In genomic region chr16:90629121-90629930, GRCm38 (mm10) we compare ENCODE assay signal across 8 mouse cellular contexts.
DNase-seq lines count a peak whose midpoint lies in the region; ATAC-seq and TF ChIP-seq lines count a peak whose summit lies in the region.

No protein-coding gene starts in this region.

- H3K4me3 ChIP-seq in heart, adult 2 months, result no peak overlapping the region
- H3K4me3 ChIP-seq in intestine, embryonic 16.5 days (ENCODE audit: low read length), result no peak overlapping the region
- H3K4me3 ChIP-seq in midbrain, embryonic 13.5 days (replicated peaks), result no peak overlapping the region

- H3K36me3 ChIP-seq in heart, adult 2 months (ENCODE audit: control insufficient read depth, insufficient read depth, low read length), result no peaks in the 10 kb centered on the region
- H3K36me3 ChIP-seq in intestine, embryonic 16.5 days (ENCODE audit: control insufficient read depth, insufficient read depth, low read length), result no peaks in the 10 kb centered on the region
- H3K36me3 ChIP-seq in midbrain, embryonic 13.5 days, result no peaks in the 10 kb centered on the region

- peak; percentile 83 for DNase-seq in NIH3T3 (ENCODE audit: low read depth)
- peak; percentile 78 for DNase-seq in embryo, embryonic 11 days
- DNase-seq in heart, adult 2 months, result peak; percentile 16 to 34
- no peak for DNase-seq in layer of hippocampus, adult 18-20 months (ENCODE audit: low spot score in 2 of 2)
- no peak for DNase-seq in spleen, postnatal 10 days (ENCODE audit: low spot score in 2 of 2)
- no peak for DNase-seq in ovary, postnatal 36 days (ENCODE audit: low spot score)

- H3K79me2 ChIP-seq in heart, adult 2 months (replicated peaks; ENCODE audit: control insufficient read depth, insufficient read depth, low read length), result no peaks in the 10 kb centered on the region

- H3K9ac ChIP-seq in heart, adult 2 months (ENCODE audit: low read depth, low read length), result no peak overlapping the region
- 0 out of 2 replicates have a peak overlapping the region, but pooled peaks have one; percentile 0 for H3K9ac ChIP-seq in intestine, embryonic 16.5 days (ENCODE audit: low read depth, low read length)
- H3K9ac ChIP-seq in midbrain, embryonic 13.5 days (replicated peaks), result 0 out of 2 replicates have a peak overlapping the region, but pooled peaks have one; percentile 17

- H3K4me2 ChIP-seq in intestine, embryonic 16.5 days (ENCODE audit: low read depth, low read length), result no peak overlapping the region
- no peak overlapping the region; the same call in 1 of the 2 replicates for H3K4me2 ChIP-seq in midbrain, embryonic 13.5 days (replicated peaks)

- peak overlapping the region; percentile 73 for H3K27ac ChIP-seq in heart, adult 2 months
- peak overlapping the region; percentile 74 for H3K27ac ChIP-seq in intestine, embryonic 16.5 days (ENCODE audit: low read length)
- peak overlapping the region; percentile 27; the same call in 1 of the 2 replicates for H3K27ac ChIP-seq in midbrain, embryonic 13.5 days

- 0 out of 2 replicates have a peak, but pooled peaks cover 2% of the 10 kb centered on the region for H3K27me3 ChIP-seq in heart, adult 2 months (ENCODE audit: control insufficient read depth, insufficient read depth, low read length)
- no peaks in the 10 kb centered on the region for H3K27me3 ChIP-seq in intestine, embryonic 16.5 days (replicated peaks; ENCODE audit: control insufficient read depth, insufficient read depth, low read length)
- no peaks in the 10 kb centered on the region for H3K27me3 ChIP-seq in midbrain, embryonic 13.5 days

- intact Hi-C loops in heart, adult 2 months (cut with DNase I), result no loop called here

- no peaks in the 10 kb centered on the region for H3K9me3 ChIP-seq in intestine, embryonic 16.5 days (ENCODE audit: control insufficient read depth, low read length)
- peaks cover 3% of the 10 kb centered on the region; the same call in 1 of the 2 replicates for H3K9me3 ChIP-seq in midbrain, embryonic 13.5 days

- TF ChIP-seq EP300 in heart, adult 2 months (IDR thresholded peaks at IDR 0.05; ENCODE audit: insufficient read depth, low read depth, low read length), result 0 out of 2 replicates have a peak, but pooled peaks have one; percentile 21

- peak; percentile 38; the same call in 1 of the 2 replicates for TF ChIP-seq POLR2A in heart, adult 2 months (IDR thresholded peaks at IDR 0.05; ENCODE audit: insufficient read depth, low read depth, low read length)

- ATAC-seq in intestine, embryonic 16.5 days, result peak; percentile 39
- ATAC-seq in midbrain, embryonic 13.5 days, result peak; percentile 71

- peaks cover 9% of the 10 kb centered on the region for H3K4me1 ChIP-seq in heart, adult 2 months (ENCODE audit: control insufficient read depth, insufficient read depth, low read length)
- H3K4me1 ChIP-seq in intestine, embryonic 16.5 days (ENCODE audit: control insufficient read depth, insufficient read depth, low read length), result peaks cover 27% of the 10 kb centered on the region
- H3K4me1 ChIP-seq in midbrain, embryonic 13.5 days (replicated peaks), result peaks cover 18% of the 10 kb centered on the region

- TF ChIP-seq CTCF in heart, adult 2 months (IDR thresholded peaks at IDR 0.05), result no peak

- WGBS in heart, adult 2 months, result 13% methylated on average over 19 of the region's 19 CpGs
- WGBS in intestine, embryonic 16.5 days, result 27% methylated on average over 19 of the region's 19 CpGs
- WGBS in midbrain, embryonic 13.5 days, result 36% methylated on average over 19 of the region's 19 CpGs

Comparison
In these comparisons a context has a peak if more than half of its experiments do, and no peak if none do; other contexts are left out.
1. DNase-seq: peak in NIH3T3 (single experiment), embryo, embryonic 11 days (single experiment) and heart, adult 2 months (2 of 2); none in layer of hippocampus, adult 18-20 months (0 of 2), spleen, postnatal 10 days (0 of 2) and ovary, postnatal 36 days (single experiment).
2. Peak in every context shown above with its lines, with median percentiles within 50 percentile points of each other: H3K27ac ChIP-seq.